Mouse (Mus musculus): ENCODE measurements around the gene Hist1h2bl. TPM values are rescaled to one million over a fixed set of nuclear protein-coding genes. Genes with fewer than 3 reads are reported as not detected.

The Hist1h2bl gene
- polyA plus RNA-seq, 1 experiment = not detected

Other genes starting within 250 kb of the Hist1h2bl start
- gene Nkapl, start 247.6 kb downstream of the Hist1h2bl start, polyA plus RNA-seq (2012; rRNA removed) = 1.0 and 1.1 TPM in 2 replicates
- 3.2 and 3.6 TPM in 2 replicates for gene Zkscan4, start 237.2 kb downstream of the Hist1h2bl start, polyA plus RNA-seq (2012; rRNA removed)
- not detected in 2 replicates for gene Gm10065, start 236.7 kb downstream of the Hist1h2bl start, polyA plus RNA-seq (2012; rRNA removed)
- 0.86 and 1.2 TPM in 2 replicates for gene AK157302, start 220.9 kb downstream of the Hist1h2bl start, polyA plus RNA-seq (2012; rRNA removed)
- 21.2 and 21.6 TPM in 2 replicates for gene Gm11273, start 214.7 kb downstream of the Hist1h2bl start, polyA plus RNA-seq (2012; rRNA removed)
- 8.4 and 8.6 TPM in 2 replicates for gene Zkscan8, start 185.0 kb downstream of the Hist1h2bl start, polyA plus RNA-seq (2012; rRNA removed)
- not detected in 2 replicates for gene Olfr1366, start 173.3 kb downstream of the Hist1h2bl start, polyA plus RNA-seq (2012; rRNA removed)
- gene Olfr1535, start 156.2 kb downstream of the Hist1h2bl start, polyA plus RNA-seq (2012; rRNA removed) = not detected in 2 replicates
- not detected in 2 replicates for gene Olfr1364, start 134.4 kb downstream of the Hist1h2bl start, polyA plus RNA-seq (2012; rRNA removed)
- gene Olfr1362, start 102.1 kb downstream of the Hist1h2bl start, polyA plus RNA-seq (2012; rRNA removed) = not detected in 2 replicates
- gene Olfr11, start 73.6 kb downstream of the Hist1h2bl start, polyA plus RNA-seq (2012; rRNA removed) = not detected in 2 replicates
- gene Olfr1361, start 52.8 kb downstream of the Hist1h2bl start, polyA plus RNA-seq (2012; rRNA removed) = not detected in 2 replicates
- gene Olfr1360, start 38.7 kb downstream of the Hist1h2bl start, polyA plus RNA-seq (2012; rRNA removed) = not detected in 2 replicates
- not detected in 2 replicates for gene Olfr1359, start 18.0 kb downstream of the Hist1h2bl start, polyA plus RNA-seq (2012; rRNA removed)
- gene Hist1h2ai, start 279 bp upstream of the Hist1h2bl start, polyA plus RNA-seq (2012; rRNA removed) = not detected in 2 replicates
- not detected in 2 replicates for gene Hist1h3h, start 1.5 kb upstream of the Hist1h2bl start, polyA plus RNA-seq (2012; rRNA removed)
- gene Hist1h2bm, start 5.9 kb upstream of the Hist1h2bl start, polyA plus RNA-seq (2012; rRNA removed) = 0.25 TPM in 1 of 2 replicates, not detected in the other
- gene Hist1h4j, start 18.9 kb upstream of the Hist1h2bl start, polyA plus RNA-seq (2012; rRNA removed) = 1.2 and 1.7 TPM in 2 replicates
- 1.4 and 1.5 TPM in 2 replicates for gene Hist1h4k, start 34.4 kb upstream of the Hist1h2bl start, polyA plus RNA-seq (2012; rRNA removed)
- gene Hist1h2ak, start 37.7 kb upstream of the Hist1h2bl start, polyA plus RNA-seq (2012; rRNA removed) = 0.28 TPM in 1 of 2 replicates, not detected in the other
- gene Hist1h2bn, start 38.0 kb upstream of the Hist1h2bl start, polyA plus RNA-seq (2012; rRNA removed) = 0.96 and 1.9 TPM in 2 replicates
- 0.39 and 0.44 TPM in 2 replicates for gene Hist1h1b, start 64.5 kb upstream of the Hist1h2bl start, polyA plus RNA-seq (2012; rRNA removed)
- 0.65 and 0.96 TPM in 2 replicates for gene Hist1h3i, start 67.2 kb upstream of the Hist1h2bl start, polyA plus RNA-seq (2012; rRNA removed)
- not detected in 2 replicates for gene Hist1h2an, start 71.1 kb upstream of the Hist1h2bl start, polyA plus RNA-seq (2012; rRNA removed)
- 0.16 TPM in 1 of 2 replicates, not detected in the other for gene Hist1h2bp, start 71.3 kb upstream of the Hist1h2bl start, polyA plus RNA-seq (2012; rRNA removed)
- 2.7 TPM in 2 replicates for gene Hist1h2bq, start 94.1 kb upstream of the Hist1h2bl start, polyA plus RNA-seq (2012; rRNA removed)
- gene Hist1h2ao, start 94.3 kb upstream of the Hist1h2bl start, polyA plus RNA-seq (2012; rRNA removed) = not detected in 2 replicates
- gene Hist1h4m, start 95.6 kb upstream of the Hist1h2bl start, polyA plus RNA-seq (2012; rRNA removed) = not detected in 2 replicates
- gene Hist1h4n, start 116.1 kb upstream of the Hist1h2bl start, polyA plus RNA-seq (2012; rRNA removed) = 3.2 and 5.1 TPM in 2 replicates
- 0.54 and 1.5 TPM in 2 replicates for gene Hist1h2ap, start 117.4 kb upstream of the Hist1h2bl start, polyA plus RNA-seq (2012; rRNA removed)
- 0.73 and 0.88 TPM in 2 replicates for gene Hist1h2br, start 117.6 kb upstream of the Hist1h2bl start, polyA plus RNA-seq (2012; rRNA removed)
- gene Zfp184, start 229.0 kb upstream of the Hist1h2bl start, polyA plus RNA-seq (2012; rRNA removed) = 1.7 TPM in 2 replicates